Mouse (Mus musculus): ENCODE data around the gene Rnf217.

The Rnf217 gene

DNA sequence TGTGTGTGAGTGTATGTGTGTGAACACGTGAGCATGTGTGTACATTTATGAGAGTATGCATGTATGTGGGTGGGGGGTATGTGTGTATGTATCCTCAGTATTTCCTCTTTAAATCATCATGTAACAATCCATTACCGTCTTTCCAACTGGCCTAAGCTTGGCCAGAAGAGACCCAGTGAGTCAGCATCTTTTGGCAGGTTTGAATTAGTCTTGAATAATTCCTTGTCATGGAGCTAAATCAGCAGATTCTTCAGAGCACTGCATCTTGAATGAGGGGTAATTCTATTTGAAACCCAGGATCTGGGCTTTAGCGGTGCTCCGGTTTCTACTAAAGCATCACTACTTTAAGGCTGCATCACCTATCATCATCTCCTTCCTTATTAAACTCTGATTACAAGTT lies 55.7 kb downstream of the Rnf217 start:
- DNase-seq (ENCODE audit: low spot score): no peak

DNA sequence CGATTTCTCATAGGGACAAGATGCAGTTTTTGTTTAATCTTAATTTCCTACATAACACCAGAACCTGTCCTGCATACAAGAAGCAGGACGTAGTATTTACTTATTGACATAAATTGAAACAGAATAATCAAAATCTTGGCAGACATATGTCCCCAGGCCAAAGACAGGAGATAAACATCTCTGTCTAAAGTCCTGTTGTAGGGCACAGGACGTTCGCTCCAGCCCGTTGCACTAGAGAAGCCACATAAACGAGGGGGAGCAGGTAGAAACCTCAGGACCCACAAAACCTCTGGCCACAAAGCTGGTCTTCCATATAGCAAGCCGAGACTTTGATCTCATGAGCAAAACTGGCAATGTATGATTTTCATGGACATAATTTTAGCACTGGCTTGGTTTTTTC lies 57.1 kb downstream of the Rnf217 start:
- DNase-seq (ENCODE audit: low spot score): no peak

DNA sequence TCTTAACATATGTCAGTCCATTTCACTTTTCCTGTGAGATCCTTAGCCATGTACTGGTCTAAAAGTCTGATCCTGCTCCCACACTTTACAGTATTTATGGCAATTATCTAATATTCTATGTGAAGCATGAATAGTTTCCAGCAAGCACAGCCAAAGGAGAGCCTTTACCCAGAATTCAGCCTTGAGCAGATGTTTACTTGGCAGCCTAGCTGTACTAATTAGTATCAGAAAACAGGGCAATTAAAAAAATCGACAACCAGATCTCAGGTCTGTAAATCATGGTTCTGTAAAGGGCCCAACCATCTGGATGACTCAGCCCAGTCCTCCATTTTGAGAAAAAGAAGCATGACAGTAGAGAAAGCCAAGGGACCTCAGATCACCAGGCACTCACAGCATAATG lies 57.6 kb downstream of the Rnf217 start:
- no peak for DNase-seq (ENCODE audit: low spot score)

DNA sequence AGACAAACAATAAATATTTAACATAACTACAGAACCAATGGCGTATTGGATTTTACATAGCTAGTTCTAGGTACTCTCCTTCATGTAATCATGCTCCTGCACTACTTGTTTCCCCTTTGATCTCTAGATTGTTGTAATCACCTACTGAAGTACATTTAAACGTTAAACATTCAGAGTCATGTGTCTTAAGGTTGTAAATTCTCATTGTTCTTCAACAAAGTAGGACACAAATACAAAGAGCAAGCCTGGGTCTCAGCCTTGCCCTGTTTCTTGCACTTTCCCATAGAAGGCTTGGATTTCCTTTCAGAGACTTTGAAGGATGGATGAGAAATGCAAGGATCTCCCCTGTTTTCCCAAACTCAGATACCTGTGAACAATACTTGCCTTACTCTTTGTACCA lies 61.8 kb downstream of the Rnf217 start:
- no peak for DNase-seq (ENCODE audit: low spot score)

DNA sequence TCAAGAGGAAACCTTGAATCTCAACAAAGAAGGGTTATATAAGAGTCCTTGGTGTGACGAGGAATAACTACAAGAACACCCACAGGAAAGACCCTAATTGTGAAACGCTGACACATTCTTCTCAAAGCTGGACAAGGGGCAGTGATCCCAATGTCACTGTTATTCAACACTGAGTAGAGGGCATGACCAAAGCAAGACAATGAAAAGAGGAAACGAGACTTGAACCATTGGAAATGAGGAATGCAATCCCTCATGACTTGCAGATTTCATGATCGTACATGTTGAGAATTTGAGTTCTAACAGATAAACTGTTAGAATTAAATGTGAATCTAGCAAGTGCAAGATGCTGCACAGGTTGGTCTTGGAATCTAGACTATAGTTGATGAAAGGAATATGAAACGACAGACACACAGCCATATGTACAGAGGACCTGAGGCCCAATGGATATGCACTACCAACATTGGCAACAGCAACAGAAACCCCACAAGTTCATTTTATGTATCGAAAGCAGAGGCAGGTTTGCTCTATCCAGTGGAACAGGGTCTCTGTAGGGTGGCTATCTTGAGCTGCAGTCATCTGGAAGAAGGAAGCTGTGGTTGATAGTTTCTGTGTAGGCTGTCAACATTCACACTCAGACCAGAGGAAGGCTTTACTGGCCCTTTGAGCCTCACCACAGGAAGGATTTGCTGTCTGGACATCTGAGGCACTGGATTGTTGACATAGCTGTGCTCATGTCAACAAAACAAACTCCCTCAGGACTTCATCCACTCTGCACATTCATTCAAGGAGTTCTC lies 64.6 kb downstream of the Rnf217 start:
- no peak for DNase-seq (ENCODE audit: low spot score)

DNA sequence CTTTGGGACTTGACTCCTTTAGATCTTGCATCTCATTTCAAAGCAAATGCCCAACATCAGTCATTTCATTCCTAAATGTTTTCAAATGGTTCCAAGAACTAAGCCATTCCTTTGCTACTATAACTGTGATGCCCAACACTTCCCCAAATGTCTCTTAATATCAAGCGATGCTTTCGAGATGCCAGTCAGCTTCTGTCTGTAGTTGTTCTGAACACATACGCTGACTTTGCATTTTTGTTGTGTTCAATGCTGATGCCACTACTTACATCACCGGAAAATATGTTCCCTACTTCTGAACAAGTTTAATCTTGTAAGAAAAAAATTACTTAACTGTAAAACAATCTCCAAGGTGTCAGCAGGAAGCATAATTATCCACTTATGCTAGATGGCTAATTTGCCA lies 68.5 kb downstream of the Rnf217 start:
- DNase-seq (ENCODE audit: low spot score): no peak

DNA sequence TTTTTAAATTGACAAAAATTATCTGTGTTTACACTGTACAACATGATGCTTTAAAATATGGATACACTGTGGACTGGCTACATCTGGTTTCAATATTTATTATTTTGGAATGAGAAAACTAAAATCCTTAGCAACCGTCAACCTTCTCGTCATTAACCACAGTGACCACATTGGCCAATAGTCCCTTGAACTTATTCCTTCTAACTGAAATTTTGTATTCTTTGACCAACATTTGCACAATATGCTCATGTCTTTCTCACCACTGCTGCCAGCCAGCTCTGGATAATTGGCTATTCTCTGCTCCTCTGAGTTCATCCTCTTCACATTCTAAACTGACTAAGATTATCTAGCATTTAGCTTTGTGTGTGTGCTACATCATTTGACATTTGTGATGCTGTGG lies 69.6 kb downstream of the Rnf217 start:
- no peak for DNase-seq (ENCODE audit: low spot score)

DNA sequence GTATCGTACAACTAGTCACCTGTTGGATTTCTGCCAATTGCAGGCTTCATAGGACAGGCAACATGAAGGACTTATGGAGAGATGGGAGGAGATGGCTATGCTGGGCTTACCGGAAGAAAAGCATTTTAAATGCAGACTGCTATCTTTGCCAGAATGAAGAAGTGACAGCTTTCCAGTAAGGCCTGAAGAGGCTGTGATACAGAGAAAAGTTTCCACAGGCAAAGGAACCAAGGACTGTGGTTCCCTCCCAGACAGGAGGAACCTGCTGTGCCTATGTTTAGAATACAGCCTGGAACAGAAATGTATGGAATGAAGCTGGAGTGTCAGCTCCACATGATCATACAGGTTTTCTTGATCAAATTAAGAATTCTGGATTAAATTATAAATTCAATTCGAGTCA lies 70.3 kb downstream of the Rnf217 start:
- no peak for DNase-seq (ENCODE audit: low spot score)

DNA sequence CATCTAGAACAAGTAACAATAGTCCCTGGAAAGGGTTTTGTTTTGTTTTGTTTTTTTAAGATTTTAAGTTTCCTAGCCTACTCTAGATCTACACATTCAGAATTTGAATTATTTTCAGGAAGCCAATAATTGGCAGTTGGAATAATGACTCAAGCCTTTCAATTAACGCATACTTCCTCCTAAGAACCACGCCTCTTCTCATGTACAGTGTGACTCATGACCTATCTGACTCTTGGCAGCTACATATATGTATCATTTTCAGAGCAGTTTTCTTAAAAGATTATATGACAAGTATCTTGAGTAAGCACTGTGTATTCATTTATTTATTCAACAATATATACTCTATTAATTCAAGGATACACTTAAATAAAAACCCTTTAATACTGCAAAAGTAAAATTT lies 70.7 kb downstream of the Rnf217 start:
- DNase-seq (ENCODE audit: low spot score): no peak

DNA sequence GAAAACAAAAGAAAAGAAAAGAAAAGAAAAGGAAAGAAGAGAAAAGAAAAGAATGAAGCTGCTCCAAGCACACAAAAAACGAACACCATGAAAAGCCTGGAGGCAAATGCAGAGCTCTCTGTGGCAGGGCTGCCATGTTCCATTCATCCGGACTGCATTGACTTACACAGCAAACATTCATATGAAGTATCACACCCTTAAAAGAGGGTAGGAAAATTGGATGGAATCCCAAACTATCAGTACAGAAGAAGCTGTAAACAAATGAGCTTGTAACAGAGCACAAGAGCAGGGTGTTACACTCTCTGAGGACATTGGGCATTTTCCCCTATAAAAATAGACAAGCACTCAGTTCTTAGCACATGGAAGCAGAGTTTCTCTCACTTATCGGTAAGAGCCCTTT lies 71.8 kb downstream of the Rnf217 start:
- no peak for DNase-seq (ENCODE audit: low spot score)

DNA sequence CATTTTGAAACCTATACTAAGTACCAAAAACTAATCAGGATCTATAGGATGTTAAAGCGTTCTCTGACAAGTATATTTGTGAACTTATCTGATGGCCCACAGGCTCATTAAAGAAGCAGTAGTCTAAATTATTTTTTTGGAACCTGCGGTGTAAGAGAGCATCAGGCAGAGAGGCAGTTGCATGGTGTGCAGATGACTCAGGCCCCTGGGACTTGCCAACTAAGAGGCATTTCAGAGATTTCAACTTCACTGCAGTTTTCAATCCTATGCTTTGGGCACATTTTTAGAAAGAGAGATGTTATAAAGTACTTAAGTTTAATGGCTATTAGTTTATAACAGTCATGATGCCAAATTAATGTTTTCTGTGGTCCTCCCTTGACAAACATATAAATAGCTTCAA lies 73.9 kb downstream of the Rnf217 start:
- DNase-seq (ENCODE audit: low spot score): no peak

DNA sequence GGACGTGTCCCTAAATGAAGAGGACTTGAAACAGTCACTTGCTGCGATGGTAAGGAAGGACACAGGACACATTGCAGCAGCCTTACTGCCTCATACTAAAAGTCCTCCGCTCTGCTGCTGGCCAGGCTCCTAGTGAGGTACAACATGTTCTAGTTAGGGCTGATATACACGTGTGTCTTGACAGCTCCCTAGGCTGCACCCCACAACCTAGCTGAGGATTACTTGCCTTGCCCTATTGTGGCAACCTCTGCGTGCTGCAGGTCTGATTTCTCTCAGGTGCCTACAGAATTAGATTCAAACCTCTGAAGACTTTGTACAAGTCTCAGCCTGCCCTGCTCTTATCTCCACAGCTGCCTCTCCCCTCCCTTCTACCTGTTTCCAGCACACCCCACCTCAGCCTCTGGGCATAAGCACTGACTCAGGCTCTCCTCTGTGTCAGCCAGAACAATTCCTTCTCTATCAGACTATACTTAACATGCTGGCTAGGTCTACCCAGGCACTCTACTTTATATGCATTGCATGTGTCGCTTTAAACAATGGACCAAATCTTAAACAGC lies 75.6 kb downstream of the Rnf217 start:
- DNase-seq (ENCODE audit: low spot score): no peak

DNA sequence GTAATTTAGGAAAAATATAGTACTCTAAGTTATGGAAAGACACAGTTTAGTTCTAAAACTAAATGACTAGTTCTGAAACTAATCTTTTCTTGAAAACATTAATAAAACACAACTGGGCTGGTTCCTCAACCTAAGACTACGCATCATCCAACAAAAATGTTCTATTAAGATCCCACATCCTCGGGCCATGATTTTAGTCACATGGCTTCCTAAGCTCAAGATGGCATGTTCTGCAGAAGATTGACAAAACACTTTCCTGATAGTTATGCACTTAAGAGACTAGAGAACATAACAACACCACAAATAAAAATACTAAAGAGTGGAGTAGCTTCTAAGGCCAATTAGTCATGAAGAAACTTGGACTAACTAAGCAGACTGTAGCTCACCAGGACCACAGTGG lies 76.2 kb downstream of the Rnf217 start:
- DNase-seq (ENCODE audit: low spot score): no peak

DNA sequence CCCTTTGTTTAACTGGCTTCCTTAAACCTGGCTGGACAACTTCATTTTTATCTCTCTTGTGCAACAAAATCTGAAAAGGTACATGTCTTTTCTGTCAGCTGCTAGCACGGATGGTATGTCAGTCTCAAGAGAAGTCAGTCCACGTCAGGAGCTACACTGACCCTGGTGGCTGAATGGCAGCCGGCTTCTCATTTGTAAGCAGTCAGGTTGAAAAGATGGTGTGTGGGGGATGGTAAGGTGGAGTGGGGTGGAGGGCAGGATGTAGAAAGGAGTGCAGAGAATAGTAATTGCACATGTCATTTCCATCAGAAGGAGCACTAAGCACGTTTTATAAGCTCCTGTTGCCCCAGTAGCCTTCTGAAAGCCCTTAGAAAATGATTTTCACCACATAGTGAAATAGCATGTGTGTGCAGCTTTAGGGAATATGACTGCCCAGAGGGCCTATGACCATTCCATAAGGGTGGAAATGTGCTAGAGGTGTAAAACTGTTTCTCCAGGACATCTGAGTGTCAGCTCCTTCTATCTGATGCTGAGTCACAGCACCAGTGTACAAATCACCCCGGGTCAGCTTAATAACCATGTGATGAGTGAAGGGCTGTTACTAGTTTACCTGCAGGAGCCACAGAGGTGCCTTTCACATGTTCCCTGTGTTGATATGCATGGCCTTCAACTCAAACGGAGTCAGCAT lies 80.5 kb downstream of the Rnf217 start:
- DNase-seq (ENCODE audit: low spot score): no peak

DNA sequence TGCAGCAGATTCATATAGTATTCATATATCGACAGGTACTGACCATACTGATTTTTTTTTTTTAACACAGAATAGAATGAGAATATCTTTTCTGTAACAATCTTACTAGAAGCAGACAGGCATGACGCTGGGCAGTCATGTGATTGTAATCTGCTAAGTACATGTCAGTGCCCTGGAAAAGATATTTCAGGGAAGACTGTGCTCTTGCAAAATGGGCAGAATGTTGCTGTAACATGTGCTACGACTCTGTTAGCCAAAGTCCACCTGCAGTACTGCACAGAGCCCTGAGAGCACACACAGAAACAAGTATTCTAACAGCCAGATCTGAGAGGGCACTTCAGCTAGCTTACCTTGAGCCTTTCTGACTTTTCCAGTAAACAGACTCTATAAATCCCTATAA lies 83.3 kb downstream of the Rnf217 start:
- DNase-seq (ENCODE audit: low spot score): no peak

DNA sequence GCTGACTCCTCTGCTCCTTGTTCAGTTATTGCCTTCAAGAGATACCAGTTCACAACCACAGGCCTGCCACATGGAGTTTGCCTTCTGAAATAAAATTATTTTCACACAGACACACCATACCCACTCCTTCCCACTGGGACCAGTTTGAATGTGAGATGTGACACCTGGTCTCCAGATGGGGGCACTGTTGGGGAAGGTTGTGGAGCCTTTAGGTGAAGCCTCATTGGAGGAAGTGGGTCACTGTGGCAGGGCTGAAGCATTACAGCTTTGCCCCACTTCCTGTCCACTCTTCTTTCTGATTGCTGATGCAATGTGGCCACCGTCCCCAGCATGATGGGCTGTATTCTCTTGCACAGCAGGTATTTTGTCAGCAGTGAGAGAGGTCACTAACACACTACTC lies 89.6 kb downstream of the Rnf217 start:
- DNase-seq (ENCODE audit: low spot score): no peak

DNA sequence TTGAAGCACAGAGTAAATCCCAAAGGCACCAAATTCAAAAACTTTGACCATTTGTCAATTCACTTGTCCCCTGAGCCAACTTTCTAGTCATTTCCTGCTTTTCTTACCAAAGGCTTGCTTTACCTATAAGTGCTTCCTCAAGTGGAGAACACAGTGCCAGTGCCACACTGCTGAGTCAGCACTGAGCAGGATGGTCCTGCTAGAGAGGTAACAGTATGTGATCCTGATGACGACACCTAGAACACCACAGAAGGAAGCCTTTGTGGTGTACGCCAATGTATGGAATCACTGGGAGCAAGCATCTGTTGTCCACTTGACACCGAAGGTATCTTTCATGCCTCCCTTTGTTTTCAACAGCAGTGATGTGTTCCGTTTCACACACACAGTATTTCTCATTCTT lies 90.8 kb downstream of the Rnf217 start:
- no peak for DNase-seq (ENCODE audit: low spot score)

DNA sequence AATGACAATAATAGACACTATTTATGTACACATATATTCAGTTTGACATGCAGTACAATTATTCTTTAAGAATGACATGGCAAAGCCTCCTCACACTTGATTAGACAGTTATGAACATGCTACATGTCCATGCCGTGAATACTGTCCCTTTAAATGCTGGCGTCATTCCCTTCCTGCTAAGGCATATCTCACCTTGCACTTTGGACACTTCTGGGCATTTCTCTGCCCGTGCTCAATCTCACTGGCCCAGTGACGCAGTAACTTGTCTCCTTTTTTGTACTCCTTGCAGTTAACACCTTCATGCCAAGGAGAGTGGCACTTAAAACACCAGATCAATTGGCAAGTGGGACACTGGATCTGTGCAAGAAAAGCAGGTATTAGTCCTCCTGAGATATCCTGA lies 91.8 kb downstream of the Rnf217 start:
- no peak for DNase-seq (ENCODE audit: low spot score)

DNA sequence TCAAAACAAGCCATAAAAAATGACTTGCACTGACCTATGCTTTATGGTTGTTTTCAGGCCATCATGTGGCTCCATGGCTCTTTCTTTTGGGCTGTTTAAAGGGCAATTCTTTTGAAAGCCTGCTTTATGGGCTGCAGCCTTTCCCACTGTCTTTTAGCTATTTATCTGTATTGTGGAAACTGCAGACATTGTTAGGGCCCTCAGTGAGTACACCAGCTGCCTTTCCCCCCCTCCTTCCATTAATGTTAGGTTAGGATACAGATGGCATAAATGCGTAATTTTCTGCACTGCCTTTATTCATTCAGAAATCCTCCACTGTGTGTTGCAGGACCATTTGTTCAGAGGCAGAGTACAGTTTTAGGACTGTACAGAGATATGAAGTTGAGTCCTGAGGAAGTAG lies 93.1 kb downstream of the Rnf217 start:
- DNase-seq (ENCODE audit: low spot score): no peak

DNA sequence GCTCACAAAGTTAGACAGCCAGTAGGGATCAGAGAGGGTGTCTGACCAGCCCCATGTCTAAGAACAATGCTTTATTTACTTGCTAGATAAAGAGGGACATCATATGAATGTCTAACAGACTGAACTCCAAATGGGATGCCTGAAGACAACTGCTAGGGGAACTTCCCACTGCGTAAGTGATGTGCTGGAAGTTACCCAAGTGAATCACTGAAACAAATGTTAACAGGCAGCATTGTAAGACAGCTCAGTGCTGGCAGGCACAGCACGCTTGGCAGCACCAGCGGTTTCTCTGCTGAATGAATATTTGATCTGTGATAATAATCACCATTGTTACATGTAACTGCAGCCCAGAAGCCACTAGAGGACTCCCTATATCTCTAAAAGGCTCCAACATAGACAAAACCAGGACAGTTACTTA lies 104.8 kb downstream of the Rnf217 start:
- DNase-seq (ENCODE audit: low spot score): no peak

DNA sequence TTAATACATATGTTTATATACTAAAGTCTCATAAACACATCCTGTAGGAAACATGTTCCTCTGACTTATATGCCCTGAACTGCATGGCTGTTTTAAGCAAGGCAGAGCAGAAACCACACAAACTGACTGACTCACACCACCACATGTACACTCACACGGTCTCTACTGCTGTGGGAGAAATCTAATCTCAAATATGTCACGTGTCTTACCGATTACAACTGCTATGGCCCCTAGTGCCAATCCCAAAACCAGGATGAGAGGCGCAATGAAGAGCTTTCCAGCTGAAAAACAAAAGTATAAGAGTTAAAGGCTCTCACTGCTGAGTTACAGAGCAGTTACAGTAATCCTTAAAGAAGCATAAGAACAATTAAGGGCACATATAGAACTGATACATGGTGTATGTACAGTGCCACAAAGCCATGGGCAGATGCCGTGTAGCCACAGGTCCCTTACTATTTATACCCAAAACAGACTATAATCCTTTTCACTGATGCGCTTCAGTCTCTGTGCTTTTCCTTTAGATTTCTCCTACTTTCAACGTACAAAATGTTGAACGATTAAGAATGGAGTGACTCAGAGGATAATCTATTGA lies 105.3 kb downstream of the Rnf217 start:
- no peak for DNase-seq (ENCODE audit: low spot score)

DNA sequence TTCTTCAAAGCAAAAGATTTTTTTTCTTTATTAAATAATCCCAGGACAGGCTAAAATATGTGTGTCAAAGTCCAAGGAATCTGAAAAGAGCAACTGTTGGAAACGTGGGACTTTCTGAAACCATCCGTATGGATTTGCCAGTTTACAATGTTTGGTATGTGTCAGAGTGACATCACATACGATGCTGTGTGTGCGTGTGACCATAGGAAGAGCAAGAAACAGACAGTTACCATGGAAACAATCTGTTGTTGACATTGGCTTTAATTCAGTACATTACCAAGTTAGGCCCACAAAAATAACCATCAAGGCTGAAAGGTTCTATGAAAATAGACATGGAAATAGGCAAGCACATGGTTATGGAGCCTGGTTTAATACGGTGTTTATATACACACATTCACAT lies 107.3 kb downstream of the Rnf217 start:
- DNase-seq (ENCODE audit: low spot score): no peak

DNA sequence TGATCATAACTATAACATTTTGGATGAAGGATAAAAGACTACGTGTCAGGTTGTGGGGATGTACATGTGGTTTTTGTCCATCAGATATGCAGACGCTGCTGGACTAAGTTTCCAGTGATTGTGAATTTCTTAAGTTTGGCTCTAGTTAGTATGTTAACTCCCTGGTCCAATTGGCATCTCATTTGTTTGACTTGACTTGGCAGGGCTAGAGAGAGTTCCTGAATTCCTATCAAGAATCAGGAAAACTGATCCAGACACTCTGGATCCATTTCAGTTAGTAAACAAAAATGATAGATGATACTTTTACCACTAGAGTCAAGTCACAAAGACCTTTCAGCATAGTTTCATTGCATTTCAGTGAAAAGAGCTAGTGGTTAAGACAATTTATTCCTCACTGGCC lies 112.1 kb downstream of the Rnf217 start:
- no peak for DNase-seq (ENCODE audit: low spot score)
